Mouse (Mus musculus) forebrain, postnatal 0 days (tissue): Measurements from ENCODE around the gene Hnrnpul2. TPM values are rescaled to one million over a fixed set of nuclear protein-coding genes. Genes with fewer than 3 reads are reported as not detected.
"Not testable (repeated sequence)": the region's sequence is repeated elsewhere in the genome, so short reads cannot be mapped to it uniquely, and the experiment has no call there.

ENCODE experiments used
- ATAC-seq: fragments of 200-750 bp; cut with Nextera tagmentation; 2 replicates; pipeline ENCODE4 v1.8.0; 2017; ENCODE audit warnings: mild to moderate bottlenecking, moderate library complexity
- DNase-seq: peaks from one replicate; pipeline ENCODE4 v3.0.0-alpha.2; 2015
- H3K27ac ChIP-seq: fragments of 300-500 bp; sonication (generic); 2 replicates; pipeline ENCODE4 v1.5.1; 2014; ENCODE audit warnings: low read depth, mild to moderate bottlenecking, antibody characterized with exemption, low read length, moderate library complexity, mixed read lengths
- H3K27me3 ChIP-seq: fragments of 300-500 bp; sonication (generic); 2 replicates; pipeline ENCODE4 v1.6.1; 2014; ENCODE audit warnings: mild to moderate bottlenecking, low read length, mixed read lengths; ENCODE audit not compliant: insufficient read depth
- H3K36me3 ChIP-seq: fragments of 300-500 bp; sonication (generic); 2 replicates; pipeline ENCODE4 v1.6.1; 2014; ENCODE audit warnings: mild to moderate bottlenecking, moderate library complexity; ENCODE audit not compliant: insufficient read depth
- H3K4me1 ChIP-seq: fragments of 300-500 bp; sonication (generic); 2 replicates; pipeline ENCODE4 v1.6.1; 2014; ENCODE audit warnings: antibody characterized with exemption; ENCODE audit not compliant: insufficient read depth
- H3K4me2 ChIP-seq: fragments of 300-500 bp; sonication (generic); 2 replicates; pipeline ENCODE4 v1.6.1; 2014; ENCODE audit warnings: low read depth, mild to moderate bottlenecking, moderate library complexity
- H3K4me3 ChIP-seq: fragments of 300-500 bp; sonication (generic); 2 replicates; pipeline ENCODE4 v1.5.1; 2014; ENCODE audit warnings: low read depth, low read length, mixed read lengths
- H3K9ac ChIP-seq: fragments of 300-500 bp; sonication (generic); 2 replicates; pipeline ENCODE4 v1.6.1; 2014; ENCODE audit warnings: mild to moderate bottlenecking
- H3K9me3 ChIP-seq: fragments of 300-500 bp; sonication (generic); 2 replicates; pipeline ENCODE4 v1.6.1; 2016; ENCODE audit warnings: low read length
- CTCF ChIP-seq: sonication (generic); IDR thresholded peaks from 2 replicates; pipeline ENCODE4 v1.5.1; 2016; ENCODE audit warnings: antibody characterized with exemption, control low read depth, low read depth
- WGBS: fragments of 180-500 bp; shearing (Covaris S2); extraction: QIAGEN DNeasy Blood & Tissue Kit; methylation state at CpG from one replicate; pipeline ENCODE4 v1.1.7; 2014; 5-methylcytosine and 5-hydroxymethylcytosine counted together
- polyA plus RNA-seq: library from polyadenylated mRNA; unstranded; fragments of >200 nt; fragmentation: Nextera tagmentation; extraction: Ambion mirVana; gene quantifications from 2 replicates; pipeline ENCODE4 v1.2.1, GENCODE M21; 2015
- total RNA-seq: library from RNA; depleted of rRNA; stranded (reverse); fragments of >200 nt; gene quantifications from 2 replicates; pipeline ENCODE4 v1.2.3, GENCODE M21; 2014

Hnrnpul2 gene
- total and polyA plus RNA-seq, 2 experiments from 2014 or later, result 5.3 to 38.3 TPM

DNA sequence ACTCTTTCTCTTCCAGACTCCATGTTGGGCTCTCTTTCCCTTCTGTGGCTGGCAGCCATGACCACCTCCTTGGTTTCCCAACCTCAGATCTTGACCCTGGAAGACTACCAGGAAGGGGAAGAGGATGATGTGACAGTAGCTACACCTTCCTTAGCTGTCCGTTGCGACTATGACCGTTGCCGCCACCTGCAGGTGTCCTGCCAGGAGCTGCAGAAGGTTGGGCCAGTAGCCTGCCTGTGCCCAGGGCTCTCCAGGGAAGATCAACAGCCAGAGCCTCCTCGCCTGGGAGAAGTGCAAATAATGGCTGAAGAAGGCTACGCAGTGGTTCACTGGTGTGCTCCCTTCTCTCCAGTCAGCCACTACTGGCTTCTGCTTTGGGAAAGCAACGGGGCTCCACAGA lies 31.8 kb downstream of the Hnrnpul2 start:
- TF ChIP-seq CTCF, result no peak
- H3K27ac ChIP-seq, result no peak overlapping the region
- peaks cover 25% of the 10 kb centered on the region for H3K36me3 ChIP-seq
- H3K9ac ChIP-seq, result no peak overlapping the region
- DNase-seq (no peak), ATAC-seq (no peak)
- H3K4me1 ChIP-seq, result no peaks in the 10 kb centered on the region
- no peaks in the 10 kb centered on the region for H3K27me3 ChIP-seq
- no peak overlapping the region for H3K4me3 ChIP-seq
- no peaks in the 10 kb centered on the region for H3K9me3 ChIP-seq
- no peak overlapping the region for H3K4me2 ChIP-seq
- WGBS, result 54% methylated on average over 7 of the region's 7 CpGs

GRCm38 (mm10) chr19:8852236-8852928 lies 32.6 kb downstream of the Hnrnpul2 start:
- Histone ChIP-seq H3K36me3 (peaks cover 18% of the 10 kb centered on the region), H3K4me2 (no peak overlapping the region), H3K9me3 (no peaks in the 10 kb centered on the region), H3K27me3 (no peaks in the 10 kb centered on the region), H3K27ac (no peak overlapping the region), H3K9ac (no peak overlapping the region), H3K4me1 (no peaks in the 10 kb centered on the region), H3K4me3 (no peak overlapping the region)
- no peak for ATAC-seq
- 64% methylated on average over 10 of the region's 10 CpGs for WGBS
- TF ChIP-seq CTCF, result no peak
- no peak for DNase-seq

GRCm38 (mm10) chr19:8853117-8853516 lies 33.3 kb downstream of the Hnrnpul2 start:
- H3K27ac ChIP-seq, result no peak overlapping the region
- H3K4me1 ChIP-seq, result no peaks in the 10 kb centered on the region
- H3K36me3 ChIP-seq, result peaks cover 12% of the 10 kb centered on the region
- DNase-seq, result no peak
- no peaks in the 10 kb centered on the region for H3K9me3 ChIP-seq
- no peak for TF ChIP-seq CTCF
- WGBS, result 75% methylated on average over 3 of the region's 3 CpGs
- no peak overlapping the region for H3K9ac ChIP-seq
- H3K4me3 ChIP-seq, result no peak overlapping the region
- no peak for ATAC-seq
- no peak overlapping the region for H3K4me2 ChIP-seq
- no peaks in the 10 kb centered on the region for H3K27me3 ChIP-seq

DNA sequence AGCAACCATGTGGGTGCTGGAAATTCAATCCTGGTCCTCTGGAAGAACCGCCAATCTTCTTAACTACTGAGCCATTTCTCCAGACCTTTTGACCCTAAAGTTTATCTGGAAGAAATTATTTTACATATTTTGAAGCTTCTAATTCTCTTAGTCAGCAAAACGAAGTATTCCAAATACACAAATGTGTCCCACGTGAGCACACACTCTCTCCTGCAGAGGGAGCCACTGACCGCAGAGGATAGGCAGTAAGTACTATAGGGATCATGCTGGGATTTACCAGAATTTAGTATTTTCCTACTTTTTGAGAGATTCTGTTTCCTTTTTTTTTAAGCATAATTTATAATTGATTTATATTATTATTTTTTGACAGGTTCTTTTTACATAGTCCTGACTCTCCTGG lies 37.9 kb downstream of the Hnrnpul2 start:
- Histone ChIP-seq H3K4me3 (no peak overlapping the region), H3K9me3 (no peaks in the 10 kb centered on the region), H3K4me1 (no peaks in the 10 kb centered on the region), H3K27ac (no peak overlapping the region), H3K27me3 (no peaks in the 10 kb centered on the region), H3K4me2 (no peak overlapping the region), H3K9ac (no peak overlapping the region), H3K36me3 (no peaks in the 10 kb centered on the region)
- WGBS, result 43% methylated on average over 4 of the region's 4 CpGs
- TF ChIP-seq CTCF, result peak; percentile 68
- ATAC-seq (no peak), DNase-seq (peak; percentile 56)

- Histone ChIP-seq H3K36me3 (no peaks in the 10 kb centered on the region), H3K27ac (no peak overlapping the region), H3K9me3 (no peaks in the 10 kb centered on the region), H3K27me3 (no peaks in the 10 kb centered on the region), H3K4me1 (no peaks in the 10 kb centered on the region), H3K9ac (no peak overlapping the region), H3K4me2 (no peak overlapping the region), H3K4me3 (no peak overlapping the region)
- WGBS, result 24% methylated on average over 1 of the region's 1 CpGs
- DNase-seq (no peak), ATAC-seq (no peak)
- peak; percentile 56 for TF ChIP-seq CTCF
These were observed 39.2 kb downstream of the Hnrnpul2 start for GRCm38 (mm10) chr19:8859018-8859417.

DNA sequence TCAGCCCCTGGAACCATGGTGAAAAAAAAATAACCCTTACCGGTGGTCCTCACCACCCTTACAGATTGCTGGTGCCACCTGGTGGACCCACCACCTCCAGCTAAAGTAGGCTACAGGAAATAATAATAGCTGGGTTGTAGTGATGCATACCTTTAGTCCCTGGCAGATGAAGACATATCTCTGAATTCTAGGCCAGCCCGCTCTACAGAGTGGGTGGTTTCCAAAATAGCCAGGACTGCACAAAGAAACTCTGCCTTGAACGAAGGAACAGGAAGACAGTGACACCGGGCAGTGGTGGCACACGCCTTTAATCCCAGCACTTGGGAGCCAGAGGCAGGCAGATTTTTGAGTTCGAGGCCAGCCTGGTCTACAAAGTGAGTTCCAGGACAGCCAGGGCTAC lies 44.5 kb downstream of the Hnrnpul2 start:
- no peak overlapping the region for H3K4me2 ChIP-seq
- H3K4me1 ChIP-seq, result no peaks in the 10 kb centered on the region
- H3K36me3 ChIP-seq, result no peaks in the 10 kb centered on the region
- ATAC-seq (no peak), DNase-seq (no peak)
- 86% methylated on average over 6 of the region's 6 CpGs for WGBS
- H3K9me3 ChIP-seq, result no peaks in the 10 kb centered on the region
- TF ChIP-seq CTCF, result no peak
- no peak overlapping the region for H3K27ac ChIP-seq
- H3K4me3 ChIP-seq, result no peak overlapping the region
- H3K9ac ChIP-seq, result no peak overlapping the region
- no peaks in the 10 kb centered on the region for H3K27me3 ChIP-seq

DNA sequence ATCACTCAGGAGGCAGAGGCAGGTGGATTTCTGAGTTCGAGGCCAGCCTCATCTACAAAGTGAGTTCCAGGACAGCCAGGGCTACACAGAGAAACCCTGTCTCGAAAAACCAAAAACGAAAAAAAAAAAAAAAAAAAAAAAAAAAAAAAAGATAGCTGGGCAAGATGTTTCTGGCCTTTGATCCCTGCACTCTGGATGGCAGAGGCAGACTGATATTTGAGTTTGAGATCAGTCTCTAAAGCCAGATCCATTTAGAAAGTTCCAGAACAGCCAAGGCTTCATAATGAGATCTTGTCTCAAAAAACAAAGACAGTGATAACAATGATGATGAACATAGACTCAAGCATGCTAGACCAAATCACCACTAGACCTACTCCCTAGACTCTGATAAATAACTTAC lies 50.6 kb downstream of the Hnrnpul2 start:
- not testable (repeated sequence) for H3K9me3 ChIP-seq, DNase-seq, H3K27ac ChIP-seq, H3K9ac ChIP-seq, H3K4me1 ChIP-seq, H3K27me3 ChIP-seq, H3K4me3 ChIP-seq, ATAC-seq
- Histone ChIP-seq H3K36me3 (peaks cover 21% of the 10 kb centered on the region), H3K4me2 (peak overlapping the region; percentile 92; the same call in 1 of the 2 replicates)
- WGBS, result 69% methylated on average over 3 of the region's 3 CpGs
